Mouse (Mus musculus) kidney, embryonic 14.5 days (tissue): ENCODE measurements at regions not wholly inside any gene's neighbourhood (a gene's known extent, or its start where the extent isn't known, plus 50 kb on each side); places are given as distances from the start of the nearest gene placed in this dataset.
"Not testable (repeated sequence)": the region's sequence is repeated elsewhere in the genome, so short reads cannot be mapped to it uniquely, and the experiment has no call there.

Experiments
- ATAC-seq: fragments of 200-750 bp; cut with Nextera tagmentation; 2 replicates; pipeline ENCODE4 v1.8.0; 2017; ENCODE audit warnings: moderate number of reproducible peaks, mild to moderate bottlenecking, moderate TSS enrichment, moderate library complexity; ENCODE audit not compliant: low FRiP score, low TSS enrichment
- H3K27ac ChIP-seq: fragments of 300-500 bp; sonication (generic); 2 replicates; pipeline ENCODE4 v1.5.1; 2014; ENCODE audit warnings: low read depth, mild to moderate bottlenecking, low read length, moderate library complexity, mixed read lengths
- H3K27me3 ChIP-seq: fragments of 300-500 bp; sonication (generic); 2 replicates; pipeline ENCODE4 v1.6.1; 2014; ENCODE audit warnings: mild to moderate bottlenecking, low read length; ENCODE audit not compliant: control insufficient read depth, insufficient read depth
- H3K36me3 ChIP-seq: fragments of 300-500 bp; sonication (generic); 2 replicates; pipeline ENCODE4 v1.6.1; 2014; ENCODE audit warnings: low read length, mixed read lengths; ENCODE audit not compliant: control insufficient read depth, insufficient read depth
- H3K4me1 ChIP-seq: fragments of 300-500 bp; sonication (generic); 2 replicates; pipeline ENCODE4 v1.6.1; 2014; ENCODE audit warnings: low read length, mixed read lengths; ENCODE audit not compliant: control insufficient read depth, insufficient read depth
- H3K4me2 ChIP-seq: fragments of 300-500 bp; sonication (generic); replicated peaks from 2 replicates; pipeline ENCODE4 v1.6.1; 2014; ENCODE audit warnings: low read depth, mild to moderate bottlenecking, low read length
- H3K4me3 ChIP-seq: fragments of 300-500 bp; sonication (generic); 2 replicates; pipeline ENCODE4 v1.5.1; 2014; ENCODE audit warnings: mild to moderate bottlenecking, low read length
- H3K9ac ChIP-seq: fragments of 300-500 bp; sonication (generic); 2 replicates; pipeline ENCODE4 v1.6.1; 2014; ENCODE audit warnings: low read depth, mild to moderate bottlenecking, low read length, moderate library complexity
- H3K9me3 ChIP-seq: fragments of 300-500 bp; sonication (generic); 2 replicates; pipeline ENCODE4 v1.6.1; 2016; ENCODE audit warnings: low read length; ENCODE audit not compliant: control insufficient read depth
- WGBS: fragments of 180-500 bp; shearing (Covaris S2); extraction: QIAGEN DNeasy Blood & Tissue Kit; methylation state at CpG from one replicate; pipeline ENCODE4 v1.1.7; 2014; 5-methylcytosine and 5-hydroxymethylcytosine counted together

GRCm38 (mm10) chr14:71554324-71554723 lies 937.3 kb downstream of the Gm9195 start:
- not testable (repeated sequence) for ATAC-seq, H3K36me3 ChIP-seq, H3K4me1 ChIP-seq, H3K4me3 ChIP-seq, H3K9me3 ChIP-seq, H3K9ac ChIP-seq, H3K27me3 ChIP-seq, H3K27ac ChIP-seq, H3K4me2 ChIP-seq
- 95% methylated on average over 2 of the region's 3 CpGs for WGBS

DNA sequence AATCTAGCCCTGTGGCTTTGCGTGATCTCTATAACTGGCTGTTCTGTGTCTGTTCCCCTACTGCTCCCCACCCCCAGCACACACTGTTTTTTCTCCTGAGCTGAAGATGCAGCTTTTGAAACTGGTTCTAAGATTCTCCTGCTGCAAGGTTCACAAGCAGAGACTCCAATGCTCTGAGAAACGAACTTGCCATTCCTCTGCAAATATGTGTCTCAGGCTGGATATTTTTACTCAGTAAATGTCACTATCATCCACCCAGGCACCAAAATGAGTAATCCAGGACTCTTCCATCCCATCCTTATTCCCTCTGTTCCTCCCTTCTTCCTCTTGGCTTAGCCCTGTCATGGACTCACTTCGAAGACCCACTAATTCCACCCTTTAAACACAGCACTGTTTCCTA lies 943.9 kb upstream of the Fam160b2 start:
- 96% methylated on average over 3 of the region's 3 CpGs for WGBS
- Histone ChIP-seq H3K9ac (no peak overlapping the region), H3K4me3 (no peak overlapping the region), H3K36me3 (no peaks in the 10 kb centered on the region), H3K4me2 (no peak overlapping the region), H3K27me3 (no peaks in the 10 kb centered on the region), H3K27ac (no peak overlapping the region), H3K9me3 (no peaks in the 10 kb centered on the region), H3K4me1 (no peaks in the 10 kb centered on the region)
- ATAC-seq: no peak

DNA sequence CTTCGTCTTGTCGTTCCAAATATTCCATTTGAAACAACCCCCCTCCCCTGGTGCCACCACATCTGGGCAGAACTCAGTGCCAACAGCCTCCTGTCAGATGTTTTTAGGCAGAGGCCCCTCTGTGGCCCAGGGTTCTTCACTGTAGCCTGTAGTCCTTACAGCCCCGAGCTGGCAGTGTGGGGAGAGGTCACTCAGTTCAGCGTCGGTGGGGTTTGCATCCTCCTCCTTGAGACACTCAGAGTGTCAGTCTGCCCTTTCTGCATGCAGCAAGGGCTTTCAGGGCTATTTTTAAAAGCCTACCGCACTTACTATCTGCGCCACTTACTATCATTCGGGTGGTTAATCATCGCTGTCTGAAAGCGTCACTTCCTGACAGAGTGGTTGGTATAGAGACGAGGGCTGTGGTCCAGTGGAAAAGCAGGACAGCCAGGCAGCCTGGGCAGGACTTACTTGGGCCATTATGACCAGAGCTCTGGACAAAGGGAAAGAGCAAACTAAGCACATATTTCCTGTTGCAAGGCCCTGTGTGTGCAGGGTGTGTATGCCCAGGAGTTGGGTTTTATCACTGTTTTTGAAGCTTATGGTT lies 932.5 kb upstream of the Fam160b2 start:
- Histone ChIP-seq H3K36me3 (no peaks in the 10 kb centered on the region), H3K4me1 (no peaks in the 10 kb centered on the region), H3K9ac (no peak overlapping the region), H3K27me3 (no peaks in the 10 kb centered on the region), H3K27ac (no peak overlapping the region), H3K4me2 (no peak overlapping the region), H3K9me3 (no peaks in the 10 kb centered on the region), H3K4me3 (no peak overlapping the region)
- 63% methylated on average over 11 of the region's 11 CpGs for WGBS
- ATAC-seq: no peak

DNA sequence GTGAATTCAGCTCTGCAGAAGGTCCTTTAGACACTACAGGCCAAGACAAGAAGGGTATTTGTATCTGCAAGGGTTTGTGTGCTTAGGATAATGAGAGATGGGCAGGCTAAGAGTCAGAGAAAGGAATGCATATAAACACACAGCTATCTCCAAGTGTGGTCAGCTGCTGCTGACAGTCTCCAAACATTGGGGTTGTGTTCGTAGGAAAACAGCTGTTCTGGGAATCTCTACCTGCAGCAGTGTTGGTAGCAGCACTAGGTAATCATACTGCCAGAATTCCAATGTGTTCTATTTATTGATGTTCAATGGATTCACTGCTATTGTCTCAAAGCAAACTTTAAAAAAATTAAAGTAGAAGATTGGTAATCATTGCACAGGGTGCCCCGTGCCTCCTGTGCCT lies 931.7 kb upstream of the Fam160b2 start:
- Histone ChIP-seq H3K27ac (no peak overlapping the region), H3K9me3 (no peaks in the 10 kb centered on the region), H3K4me2 (no peak overlapping the region), H3K9ac (no peak overlapping the region), H3K36me3 (no peaks in the 10 kb centered on the region), H3K27me3 (no peaks in the 10 kb centered on the region), H3K4me3 (no peak overlapping the region), H3K4me1 (no peaks in the 10 kb centered on the region)
- ATAC-seq: no peak
- 80% methylated on average over 2 of the region's 2 CpGs for WGBS

- 61% methylated on average over 6 of the region's 6 CpGs for WGBS
- H3K27me3 ChIP-seq: no peaks in the 10 kb centered on the region
- H3K4me1 ChIP-seq: no peaks in the 10 kb centered on the region
- H3K9ac ChIP-seq: no peak overlapping the region
- no peak overlapping the region for H3K4me3 ChIP-seq
- no peak for ATAC-seq
- no peaks in the 10 kb centered on the region for H3K36me3 ChIP-seq
- H3K4me2 ChIP-seq: no peak overlapping the region
- no peaks in the 10 kb centered on the region for H3K9me3 ChIP-seq
- H3K27ac ChIP-seq: no peak overlapping the region
Observed at GRCm38 (mm10) chr14:71530421-71530820, 930.8 kb upstream of the Fam160b2 start.

DNA sequence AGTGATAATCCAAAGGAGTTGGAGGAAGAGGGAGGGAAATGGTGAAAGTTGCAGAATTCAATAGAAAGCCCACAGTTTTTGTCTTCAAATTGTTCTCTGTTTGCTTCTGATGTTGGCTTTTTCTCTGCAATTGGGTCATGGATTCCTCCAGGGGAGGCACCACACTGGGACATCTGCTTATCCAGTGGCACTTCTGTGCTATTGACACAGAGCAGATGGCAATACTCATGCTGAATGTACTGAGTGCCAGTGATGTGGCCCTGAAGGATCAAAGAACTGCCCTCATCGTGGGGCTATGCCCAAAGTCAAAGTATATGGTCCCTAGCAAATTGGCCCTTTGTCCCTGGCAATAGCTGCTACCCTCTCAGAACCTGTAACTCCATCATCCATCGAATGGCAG lies 918.9 kb upstream of the Fam160b2 start:
- WGBS: 12% methylated on average over 2 of the region's 2 CpGs
- no peaks in the 10 kb centered on the region for H3K27me3 ChIP-seq

GRCm38 (mm10) chr14:71500851-71501250 lies 901.2 kb upstream of the Fam160b2 start:
- Histone ChIP-seq H3K4me3 (no peak overlapping the region), H3K27ac (no peak overlapping the region), H3K4me2 (no peak overlapping the region), H3K9ac (no peak overlapping the region), H3K27me3 (no peaks in the 10 kb centered on the region), H3K9me3 (no peaks in the 10 kb centered on the region), H3K4me1 (no peaks in the 10 kb centered on the region), H3K36me3 (no peaks in the 10 kb centered on the region)
- no peak for ATAC-seq
- WGBS: 75% methylated on average over 1 of the region's 1 CpGs

More for the DNA sequence above, 918.9 kb upstream of the Fam160b2 start:
- no peaks in the 10 kb centered on the region for H3K9me3 ChIP-seq
- ATAC-seq: no peak
- no peak overlapping the region for H3K27ac ChIP-seq
- no peak overlapping the region for H3K9ac ChIP-seq
- H3K4me2 ChIP-seq: no peak overlapping the region
- H3K4me1 ChIP-seq: no peaks in the 10 kb centered on the region
- H3K36me3 ChIP-seq: no peaks in the 10 kb centered on the region
- H3K4me3 ChIP-seq: no peak overlapping the region

DNA sequence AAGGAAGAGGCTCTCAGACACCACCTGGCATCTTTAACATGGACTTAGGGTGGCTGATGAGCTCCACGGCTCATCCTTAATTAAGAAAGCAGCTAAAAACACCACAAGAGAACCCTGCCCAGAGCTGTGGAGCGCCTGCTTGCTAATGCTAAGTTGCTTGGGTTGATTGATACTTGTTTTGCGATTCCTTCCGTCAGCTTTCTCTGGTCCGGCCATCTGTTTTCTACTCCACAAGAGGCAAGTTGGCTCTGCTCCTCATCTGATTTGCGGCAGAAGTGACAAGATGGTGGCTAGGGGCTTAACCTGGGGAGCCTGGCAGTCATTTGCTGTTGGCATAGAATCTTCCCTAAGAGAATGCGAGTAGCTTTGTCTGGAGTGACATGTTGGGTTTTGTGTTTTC lies 891.6 kb upstream of the Fam160b2 start:
- Histone ChIP-seq H3K9ac (no peak overlapping the region), H3K27ac (no peak overlapping the region), H3K36me3 (no peaks in the 10 kb centered on the region), H3K4me1 (no peaks in the 10 kb centered on the region), H3K4me2 (no peak overlapping the region), H3K4me3 (no peak overlapping the region), H3K9me3 (no peaks in the 10 kb centered on the region), H3K27me3 (no peaks in the 10 kb centered on the region)
- no peak for ATAC-seq
- 57% methylated on average over 7 of the region's 7 CpGs for WGBS

GRCm38 (mm10) chr14:71486176-71486970 lies 886.7 kb upstream of the Fam160b2 start:
- no peak for ATAC-seq
- Histone ChIP-seq H3K9me3 (no peaks in the 10 kb centered on the region), H3K9ac (no peak overlapping the region), H3K4me1 (no peaks in the 10 kb centered on the region), H3K27me3 (no peaks in the 10 kb centered on the region), H3K4me3 (no peak overlapping the region), H3K36me3 (no peaks in the 10 kb centered on the region), H3K4me2 (no peak overlapping the region), H3K27ac (no peak overlapping the region)
- WGBS: 89% methylated on average over 12 of the region's 12 CpGs
